Mouse (Mus musculus) myocyte (in vitro differentiated cells): ENCODE measurements around the gene Fhit.

Source experiments
- CEBPB ChIP-seq: IDR thresholded peaks from 2 replicates; pipeline ENCODE4 v1.6.1; 2011; ENCODE audit warnings: mild to moderate bottlenecking, moderate library complexity; ENCODE audit not compliant: poor library complexity, insufficient read depth, severe bottlenecking
- E2F4 ChIP-seq: IDR thresholded peaks from one replicate; pipeline ENCODE4 v1.6.1; 2011; ENCODE audit warnings: mild to moderate bottlenecking, control low read depth, moderate library complexity; ENCODE audit not compliant: insufficient read depth
- MAX ChIP-seq: IDR thresholded peaks from one replicate; pipeline ENCODE4 v1.6.1; 2011; ENCODE audit warnings: low read depth, mild to moderate bottlenecking, control low read depth
- MYOD1 ChIP-seq, 3 experiments: IDR thresholded peaks; one replicate each; pipeline ENCODE4 v1.6.1; 2011; ENCODE audit warnings: control low read depth in 2 of 3, low read depth in 2 of 3, mild to moderate bottlenecking in 2 of 3, moderate library complexity in 1 of 3; ENCODE audit not compliant: insufficient read length in 2 of 3, control insufficient read depth in 1 of 3
- POLR2A ChIP-seq: IDR thresholded peaks from one replicate; pipeline ENCODE4 v1.6.1; 2011; ENCODE audit warnings: low read depth, mild to moderate bottlenecking, control low read depth, moderate library complexity; ENCODE audit not compliant: insufficient read length
- POLR2AphosphoS2 ChIP-seq: IDR thresholded peaks from one replicate; pipeline ENCODE4 v1.6.1; 2011; ENCODE audit warnings: low read depth, control low read depth; ENCODE audit not compliant: insufficient read length
- SRF ChIP-seq: IDR thresholded peaks from one replicate; pipeline ENCODE4 v1.6.1; 2011; ENCODE audit warnings: low read depth; ENCODE audit not compliant: control insufficient read depth, insufficient read length
- TCF12 ChIP-seq: IDR thresholded peaks from one replicate; pipeline ENCODE4 v1.6.1; 2011; ENCODE audit warnings: mild to moderate bottlenecking, control low read depth; ENCODE audit not compliant: poor library complexity, insufficient read depth, severe bottlenecking
- TCF3 ChIP-seq: IDR thresholded peaks from one replicate; pipeline ENCODE4 v1.6.1; 2011; ENCODE audit warnings: low read depth, control low read depth; ENCODE audit not compliant: insufficient read length
- USF1 ChIP-seq: IDR thresholded peaks from one replicate; pipeline ENCODE4 v1.6.1; 2011; ENCODE audit warnings: low read depth, mild to moderate bottlenecking, control low read depth, moderate library complexity

GRCm38 (mm10) chr14:10778721-10779120 is 383.1 kb downstream of the Fhit start:
- no peak for TF ChIP-seq POLR2A
- no peak for TF ChIP-seq CEBPB
- no peak for TF ChIP-seq USF1
- no peak for TF ChIP-seq MAX
- no peak for TF ChIP-seq TCF12
- no peak for TF ChIP-seq POLR2AphosphoS2
- no peak for TF ChIP-seq SRF
- no peak for TF ChIP-seq TCF3
- no peak for TF ChIP-seq MYOD1 (IDR thresholded peaks at IDR 0.05; ENCODE audit: control insufficient read depth in 1 of 3, insufficient read length in 2 of 3, low read depth in 2 of 3)
- TF ChIP-seq E2F4, result no peak
